Mouse (Mus musculus): ENCODE measurements around the gene Fbp2. TPM values are rescaled to one million over a fixed set of nuclear protein-coding genes. Genes with fewer than 3 reads are reported as not detected.
"Not testable (repeated sequence)": the region's sequence is repeated elsewhere in the genome, so short reads cannot be mapped to it uniquely, and the experiment has no call there.

Gene Fbp2
- polyA plus RNA-seq, 1 experiment from 2014 or later, result 5.4 TPM

GRCm38 (mm10) chr13:62856305-62856675 is 1.9 kb downstream of the Fbp2 start:
- WGBS, result 3% methylated on average over 5 of the region's 5 CpGs
- Histone ChIP-seq H3K27ac (replicated peaks; ENCODE audit: low read depth, low read length) (no peak overlapping the region), H3K9ac (ENCODE audit: low read depth, low read length) (no peak overlapping the region), H3K4me3 (ENCODE audit: low read depth, low read length) (peak overlapping the region; percentile 27), H3K4me1 (ENCODE audit: control insufficient read depth, insufficient read depth, low read length) (no peaks in the 10 kb centered on the region), H3K9me3 (ENCODE audit: control insufficient read depth, low read length) (no peaks in the 10 kb centered on the region), H3K27me3 (replicated peaks; ENCODE audit: control insufficient read depth, insufficient read depth, low read length) (no peaks in the 10 kb centered on the region), H3K36me3 (ENCODE audit: control insufficient read depth, insufficient read depth, low read length) (no peaks in the 10 kb centered on the region), H3K4me2 (ENCODE audit: low read depth, low read length) (peak overlapping the region; percentile 54)
- peak; percentile 91 for DNase-seq (ENCODE audit: low spot score)
- ATAC-seq (ENCODE audit: low read depth), result peak; percentile 90

GRCm38 (mm10) chr13:62855396-62856304 is 2.6 kb downstream of the Fbp2 start:
- ATAC-seq (ENCODE audit: low read depth) (peak; percentile 22; the same call in 1 of the 2 replicates), DNase-seq (ENCODE audit: low spot score) (no peak)
- no peak overlapping the region for H3K9ac ChIP-seq (ENCODE audit: low read depth, low read length)
- no peak overlapping the region for H3K27ac ChIP-seq (replicated peaks; ENCODE audit: low read depth, low read length)
- no peaks in the 10 kb centered on the region for H3K4me1 ChIP-seq (ENCODE audit: control insufficient read depth, insufficient read depth, low read length)
- H3K9me3 ChIP-seq (ENCODE audit: control insufficient read depth, low read length), result no peaks in the 10 kb centered on the region
- H3K36me3 ChIP-seq (ENCODE audit: control insufficient read depth, insufficient read depth, low read length), result no peaks in the 10 kb centered on the region
- no peaks in the 10 kb centered on the region for H3K27me3 ChIP-seq (replicated peaks; ENCODE audit: control insufficient read depth, insufficient read depth, low read length)
- peak overlapping the region; percentile 27 for H3K4me3 ChIP-seq (ENCODE audit: low read depth, low read length)
- H3K4me2 ChIP-seq (ENCODE audit: low read depth, low read length), result peak overlapping the region; percentile 54
- 37% methylated on average over 25 of the region's 25 CpGs for whole genome bisulfite sequencing

- 19% methylated on average over 15 of the region's 15 CpGs for whole genome bisulfite sequencing
- ATAC-seq (ENCODE audit: low read depth) (no peak), DNase-seq (ENCODE audit: low spot score) (no peak)
- Histone ChIP-seq H3K4me3 (ENCODE audit: low read depth, low read length) (no peak overlapping the region), H3K27ac (replicated peaks; ENCODE audit: low read depth, low read length) (no peak overlapping the region), H3K27me3 (replicated peaks; ENCODE audit: control insufficient read depth, insufficient read depth, low read length) (no peaks in the 10 kb centered on the region), H3K4me2 (ENCODE audit: low read depth, low read length) (peak overlapping the region; percentile 10; the same call in 1 of the 2 replicates), H3K9me3 (ENCODE audit: control insufficient read depth, low read length) (no peaks in the 10 kb centered on the region), H3K9ac (ENCODE audit: low read depth, low read length) (no peak overlapping the region), H3K36me3 (ENCODE audit: control insufficient read depth, insufficient read depth, low read length) (no peaks in the 10 kb centered on the region), H3K4me1 (ENCODE audit: control insufficient read depth, insufficient read depth, low read length) (no peaks in the 10 kb centered on the region)
Observed at GRCm38 (mm10) chr13:62854666-62855065, 3.6 kb downstream of the Fbp2 start.

- WGBS, result 24% methylated on average over 4 of the region's 4 CpGs
Observed at GRCm38 (mm10) chr13:62833341-62833740, 24.9 kb downstream of the Fbp2 start.

GRCm38 (mm10) chr13:62832239-62832638 is 26.0 kb downstream of the Fbp2 start:
- no peak for DNase-seq (ENCODE audit: low spot score)
- Histone ChIP-seq H3K4me2 (ENCODE audit: low read depth, low read length) (no peak overlapping the region), H3K9me3 (ENCODE audit: control insufficient read depth, low read length) (no peaks in the 10 kb centered on the region), H3K27ac (replicated peaks; ENCODE audit: low read depth, low read length) (no peak overlapping the region), H3K9ac (ENCODE audit: low read depth, low read length) (no peak overlapping the region), H3K4me1 (ENCODE audit: control insufficient read depth, insufficient read depth, low read length) (no peaks in the 10 kb centered on the region), H3K27me3 (replicated peaks; ENCODE audit: control insufficient read depth, insufficient read depth, low read length) (no peaks in the 10 kb centered on the region), H3K4me3 (ENCODE audit: low read depth, low read length) (no peak overlapping the region), H3K36me3 (ENCODE audit: control insufficient read depth, insufficient read depth, low read length) (no peaks in the 10 kb centered on the region)
- WGBS, result 65% methylated on average over 2 of the region's 2 CpGs
- no peak for ATAC-seq (ENCODE audit: low read depth)

More at GRCm38 (mm10) chr13:62833341-62833740, 24.9 kb downstream of the Fbp2 start:
- H3K27ac ChIP-seq (replicated peaks; ENCODE audit: low read depth, low read length), result no peak overlapping the region
- H3K36me3 ChIP-seq (ENCODE audit: control insufficient read depth, insufficient read depth, low read length), result no peaks in the 10 kb centered on the region
- no peak overlapping the region for H3K4me3 ChIP-seq (ENCODE audit: low read depth, low read length)
- H3K4me1 ChIP-seq (ENCODE audit: control insufficient read depth, insufficient read depth, low read length), result no peaks in the 10 kb centered on the region
- no peaks in the 10 kb centered on the region for H3K27me3 ChIP-seq (replicated peaks; ENCODE audit: control insufficient read depth, insufficient read depth, low read length)
- H3K4me2 ChIP-seq (ENCODE audit: low read depth, low read length), result no peak overlapping the region
- ATAC-seq (ENCODE audit: low read depth) (no peak), DNase-seq (ENCODE audit: low spot score) (no peak)
- no peak overlapping the region for H3K9ac ChIP-seq (ENCODE audit: low read depth, low read length)
- H3K9me3 ChIP-seq (ENCODE audit: control insufficient read depth, low read length), result no peaks in the 10 kb centered on the region

- H3K9ac ChIP-seq (ENCODE audit: low read depth, low read length); H3K4me2 ChIP-seq (ENCODE audit: low read depth, low read length); ATAC-seq (ENCODE audit: low read depth); H3K4me1 ChIP-seq (ENCODE audit: control insufficient read depth, insufficient read depth, low read length); DNase-seq (ENCODE audit: low spot score); H3K36me3 ChIP-seq (ENCODE audit: control insufficient read depth, insufficient read depth, low read length); H3K27me3 ChIP-seq (replicated peaks; ENCODE audit: control insufficient read depth, insufficient read depth, low read length); H3K27ac ChIP-seq (replicated peaks; ENCODE audit: low read depth, low read length); H3K4me3 ChIP-seq (ENCODE audit: low read depth, low read length); H3K9me3 ChIP-seq (ENCODE audit: control insufficient read depth, low read length): not testable (repeated sequence)
- 78% methylated on average over 3 of the region's 3 CpGs for WGBS
Observed at GRCm38 (mm10) chr13:62815705-62816104, 42.5 kb downstream of the Fbp2 start.

GRCm38 (mm10) chr13:62812713-62813112 is 45.5 kb downstream of the Fbp2 start:
- ATAC-seq (ENCODE audit: low read depth) (no peak), DNase-seq (ENCODE audit: low spot score) (no peak)
- 17% methylated on average over 26 of the region's 32 CpGs for WGBS
- H3K9ac ChIP-seq (ENCODE audit: low read depth, low read length), result peak overlapping the region; percentile 55
- no peak overlapping the region for H3K27ac ChIP-seq (replicated peaks; ENCODE audit: low read depth, low read length)
- H3K4me3 ChIP-seq (ENCODE audit: low read depth, low read length), result peak overlapping the region; percentile 37
- no peaks in the 10 kb centered on the region for H3K36me3 ChIP-seq (ENCODE audit: control insufficient read depth, insufficient read depth, low read length)
- no peaks in the 10 kb centered on the region for H3K9me3 ChIP-seq (ENCODE audit: control insufficient read depth, low read length)
- H3K4me1 ChIP-seq (ENCODE audit: control insufficient read depth, insufficient read depth, low read length), result no peaks in the 10 kb centered on the region
- no peaks in the 10 kb centered on the region for H3K27me3 ChIP-seq (replicated peaks; ENCODE audit: control insufficient read depth, insufficient read depth, low read length)
- peak overlapping the region; percentile 61 for H3K4me2 ChIP-seq (ENCODE audit: low read depth, low read length)

GRCm38 (mm10) chr13:62807981-62808380 is 50.2 kb downstream of the Fbp2 start:
- H3K36me3 ChIP-seq (ENCODE audit: control insufficient read depth, insufficient read depth, low read length); ATAC-seq (ENCODE audit: low read depth); H3K4me2 ChIP-seq (ENCODE audit: low read depth, low read length); DNase-seq (ENCODE audit: low spot score); H3K4me3 ChIP-seq (ENCODE audit: low read depth, low read length); H3K4me1 ChIP-seq (ENCODE audit: control insufficient read depth, insufficient read depth, low read length); H3K27ac ChIP-seq (replicated peaks; ENCODE audit: low read depth, low read length); H3K9ac ChIP-seq (ENCODE audit: low read depth, low read length); H3K27me3 ChIP-seq (replicated peaks; ENCODE audit: control insufficient read depth, insufficient read depth, low read length); H3K9me3 ChIP-seq (ENCODE audit: control insufficient read depth, low read length): not testable (repeated sequence)
- 88% methylated on average over 6 of the region's 6 CpGs for WGBS
